Mouse (Mus musculus) E14TG2a.4 (cell line): ENCODE measurements around the gene Wdfy4.

ENCODE experiments used
- CTCF ChIP-seq: conservative IDR thresholded peaks from 2 replicates; pipeline ENCODE4 v1.5.1; 2014; ENCODE audit warnings: low read length
- NANOG ChIP-seq: IDR thresholded peaks from 2 replicates; pipeline ENCODE4 v1.6.1; 2014; ENCODE audit warnings: borderline replicate concordance, low read length, mixed read lengths

DNA sequence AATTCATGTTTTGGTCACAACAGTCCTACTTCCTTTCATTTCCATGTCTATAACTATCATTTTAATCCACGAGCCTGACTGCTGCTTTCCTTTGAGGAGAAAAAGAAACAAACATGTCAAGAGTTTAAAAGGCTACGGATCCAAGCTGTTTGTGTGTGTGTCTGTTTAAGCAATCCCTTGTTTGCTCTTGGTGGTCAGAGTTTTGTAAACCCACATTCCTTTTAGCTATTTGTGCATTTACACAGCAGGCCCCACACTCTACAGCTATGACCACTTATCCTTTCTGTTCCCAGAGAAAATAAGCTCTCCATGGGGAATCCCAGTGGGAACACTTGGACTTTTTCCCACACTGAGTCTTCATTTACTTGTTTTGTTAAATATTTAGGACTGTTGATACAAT lies 269.9 kb downstream of the Wdfy4 start:
- TF ChIP-seq CTCF (no peak), NANOG (no peak)
